Mouse (Mus musculus) cerebellum, postnatal 36 days (tissue): Measurements from ENCODE around the gene Ppp2r3d.

Experiments
- DNase-seq, 2 experiments: peaks; one replicate each; pipeline ENCODE4 v3.0.0; 2021 to 2022; ENCODE audit warnings: mixed read lengths in 2 of 2

Ppp2r3d gene

DNA sequence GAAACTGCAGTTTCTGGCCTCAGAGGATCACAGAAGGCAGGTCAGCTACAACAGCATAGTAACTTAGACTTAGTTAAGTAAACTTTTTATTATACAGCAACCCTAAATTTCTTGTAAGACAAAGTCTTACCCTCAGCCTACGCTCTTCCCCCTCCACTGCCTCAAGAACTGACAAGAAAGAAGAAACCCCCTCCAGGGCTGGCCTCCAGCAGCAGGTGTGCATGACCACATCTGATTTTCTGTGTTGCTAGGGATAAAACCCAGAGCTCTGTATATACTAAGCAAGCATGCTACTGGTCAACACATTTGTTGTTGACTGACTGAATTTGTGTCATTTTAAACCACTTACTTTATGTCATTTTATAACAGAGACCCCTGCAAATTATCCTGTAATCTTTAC is 65.1 kb downstream of the Ppp2r3d start:
- no peak for DNase-seq

- DNase-seq = no peak
These were observed 68.1 kb downstream of the Ppp2r3d start for GRCm38 (mm10) chr9:124408564-124408963.
